Mouse (Mus musculus): ENCODE measurements around the gene Abcb6.

Gene Abcb6

DNA sequence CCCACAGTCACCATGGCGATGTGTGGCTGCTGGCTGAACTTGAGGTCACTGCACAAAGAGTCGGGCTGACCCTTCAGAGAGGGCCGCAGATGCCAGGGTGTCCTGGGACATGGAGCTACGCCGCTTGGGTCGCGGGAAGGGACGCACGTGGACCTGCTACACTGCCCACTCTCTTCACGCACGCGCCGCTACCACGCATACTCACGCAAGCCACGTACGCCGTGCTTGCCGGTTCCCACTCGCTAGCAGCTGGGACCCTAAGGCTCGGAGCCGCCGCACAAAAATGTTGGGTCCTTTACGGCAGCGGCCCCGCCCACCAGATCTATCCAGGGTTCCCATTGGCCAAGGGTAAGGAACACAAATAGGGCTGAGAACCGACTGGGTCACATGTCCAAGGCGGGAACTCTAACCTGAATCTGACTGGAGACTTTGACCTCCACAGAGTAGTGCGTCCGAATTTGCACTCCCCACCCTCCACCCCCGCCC is at the start of gene Abcb6:
Abcb6 (minus strand) TSS at position 288 of the 486 bp plus-strand sequence.
- peak; percentile 93 for DNase-seq

DNA sequence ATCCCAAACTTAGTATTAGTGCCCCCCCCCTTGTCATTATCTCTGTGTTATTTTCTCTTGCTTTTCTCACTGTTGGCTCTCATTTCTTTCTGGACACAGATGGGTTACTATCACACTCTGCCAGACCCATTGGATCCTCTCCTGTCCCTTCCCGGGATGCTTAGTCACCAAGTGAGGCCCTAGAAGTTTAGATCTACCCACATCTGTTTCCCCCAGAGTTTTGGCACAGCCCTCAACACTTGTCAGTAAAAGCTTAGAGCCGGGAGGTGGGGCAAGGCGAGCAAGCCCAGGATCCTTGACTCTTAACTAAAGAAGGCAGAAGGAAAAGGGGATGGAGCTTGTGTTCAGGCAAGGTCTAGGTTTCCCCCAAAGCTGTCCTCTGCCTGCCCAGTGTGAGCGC is 49.0 kb upstream of the Abcb6 start:
- no peak for DNase-seq

DNA sequence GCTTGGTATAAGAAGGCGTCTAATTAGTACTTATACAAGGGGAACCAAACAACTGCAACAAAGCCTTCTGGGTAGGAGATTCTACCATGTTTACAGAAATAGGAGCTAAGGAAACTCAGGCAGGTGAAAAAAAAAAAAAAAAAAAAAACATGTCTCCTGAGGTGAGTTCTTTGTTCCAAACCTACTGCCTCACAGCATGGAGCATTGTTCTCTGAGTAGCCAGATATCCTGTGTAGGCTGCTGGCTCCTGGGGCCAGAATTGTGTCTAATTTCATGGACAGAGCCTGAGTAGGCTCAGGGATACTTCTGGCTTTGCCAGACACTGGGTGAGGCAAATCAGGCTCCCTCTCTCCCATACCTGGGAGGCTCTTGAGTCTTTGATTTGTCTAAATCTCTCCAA is 47.5 kb upstream of the Abcb6 start:
- DNase-seq = no peak

DNA sequence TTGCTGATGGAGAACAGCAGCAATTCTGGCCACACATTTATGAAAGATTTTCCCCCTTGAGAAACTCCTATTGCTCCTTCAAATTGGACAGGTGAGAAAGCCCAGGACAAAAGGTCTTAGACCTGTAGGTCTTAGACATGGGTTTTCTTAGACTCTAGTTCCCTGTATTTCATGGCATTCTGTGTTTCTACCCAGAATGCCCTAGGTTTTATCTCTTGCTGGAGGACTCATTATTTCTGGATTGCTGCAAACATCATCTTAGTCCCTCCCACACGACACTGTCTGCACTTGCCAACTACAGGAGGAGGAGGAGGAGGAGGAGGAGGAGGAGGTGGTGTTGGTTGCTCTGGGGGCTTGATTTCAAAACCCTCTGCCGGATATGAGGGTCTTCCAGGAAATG is 45.9 kb upstream of the Abcb6 start:
- no peak for DNase-seq

DNA sequence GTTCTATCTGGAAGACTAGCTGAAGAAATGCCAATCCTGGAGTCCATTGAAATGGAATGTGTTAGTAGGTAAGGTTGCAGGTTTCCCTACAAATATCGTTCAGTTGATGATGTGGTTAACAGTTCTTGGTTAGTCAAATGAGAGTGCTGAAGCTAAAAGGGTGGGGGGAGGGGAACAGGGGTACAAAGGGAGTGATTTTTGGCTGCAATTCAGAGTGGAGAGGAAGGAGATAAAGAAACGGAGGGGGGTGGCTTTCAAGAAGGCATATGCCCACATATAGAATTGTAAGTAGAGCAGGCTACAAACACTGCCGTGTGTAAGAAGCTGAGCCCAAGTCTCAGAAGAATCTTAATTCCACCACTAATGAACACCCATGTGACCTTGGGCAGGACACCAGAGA is 45.3 kb upstream of the Abcb6 start:
- DNase-seq = no peak

DNA sequence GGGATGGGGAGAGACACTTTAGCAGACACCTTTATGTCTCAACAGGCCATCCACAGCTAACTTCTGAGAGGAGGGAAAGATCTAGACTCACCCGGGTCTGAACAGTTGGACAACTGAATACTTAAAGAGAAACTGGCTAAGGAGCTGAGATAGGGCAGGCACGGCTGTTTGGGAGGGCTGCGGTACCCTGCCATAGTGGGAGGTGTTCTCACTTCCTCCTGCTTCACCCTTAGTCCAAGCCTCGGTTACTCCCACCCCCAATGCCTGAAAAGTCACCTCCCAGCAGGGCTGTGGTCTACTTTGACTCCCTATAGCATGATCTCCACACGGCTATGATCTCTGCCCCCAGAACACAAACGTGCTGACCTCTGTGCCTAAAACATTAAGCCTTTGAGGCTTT is 43.3 kb upstream of the Abcb6 start:
- DNase-seq = no peak

DNA sequence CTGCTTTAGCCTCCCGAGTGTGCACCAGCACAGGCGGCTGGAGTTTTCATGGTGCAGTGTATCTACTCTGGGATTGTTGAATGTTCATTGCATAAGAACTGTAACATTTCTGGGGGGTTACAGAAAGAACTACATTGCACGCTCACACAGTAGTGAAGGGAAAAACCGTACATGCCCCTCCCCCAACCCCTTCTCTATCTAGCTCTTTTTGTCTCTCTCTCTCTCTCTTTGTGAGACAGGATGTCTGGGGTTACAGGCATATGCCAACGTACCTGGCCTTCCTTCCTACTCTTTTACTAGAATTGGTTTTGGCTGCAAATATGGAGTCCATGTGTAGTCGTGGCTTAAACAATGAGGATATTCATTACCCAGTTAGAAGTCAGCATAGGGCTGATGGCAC is 42.7 kb upstream of the Abcb6 start:
- no peak for DNase-seq

DNA sequence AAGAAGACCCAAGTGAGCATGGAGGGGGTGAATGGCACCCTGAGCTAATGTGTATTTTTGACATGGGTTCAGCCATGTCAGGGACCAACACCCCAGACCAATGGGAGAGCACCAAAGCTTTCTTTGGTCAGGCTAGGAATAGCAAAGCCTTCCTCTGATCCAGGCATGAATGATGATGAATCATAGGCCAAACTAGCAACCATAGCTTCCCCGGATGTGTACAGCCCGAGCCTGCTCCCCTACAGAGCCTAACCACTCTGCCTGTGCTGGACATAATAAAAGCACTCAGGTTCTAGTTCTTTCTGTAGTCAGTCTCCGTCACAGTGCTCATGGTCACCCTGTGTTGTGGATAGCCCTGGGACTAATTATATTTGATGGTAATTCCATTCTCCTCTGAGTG is 41.3 kb upstream of the Abcb6 start:
- no peak for DNase-seq

DNA sequence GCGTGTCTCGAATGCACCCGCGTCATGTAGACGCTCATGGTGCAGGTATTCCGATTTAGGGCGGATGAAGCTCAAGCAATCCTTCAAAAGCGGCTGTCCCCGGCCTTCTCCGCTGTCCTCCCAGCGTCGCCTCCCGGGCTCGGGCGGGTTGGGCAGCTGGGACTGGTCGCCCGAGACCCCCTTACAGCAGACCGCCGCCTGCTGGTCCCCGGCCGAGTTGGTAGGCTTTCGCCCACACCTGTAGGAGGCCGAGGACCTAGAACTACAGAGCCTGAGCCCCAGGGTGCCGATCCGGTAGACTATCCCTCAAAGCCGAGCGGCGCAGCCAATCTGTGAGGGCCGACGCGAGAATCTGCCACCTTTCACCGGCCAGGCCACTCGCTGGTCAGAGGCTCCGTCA is 39.3 kb upstream of the Abcb6 start, which contains the start of gene Tuba4a:
Tuba4a (minus strand) TSS at position 335 of the 400 bp plus-strand sequence.
- no peak for DNase-seq

DNA sequence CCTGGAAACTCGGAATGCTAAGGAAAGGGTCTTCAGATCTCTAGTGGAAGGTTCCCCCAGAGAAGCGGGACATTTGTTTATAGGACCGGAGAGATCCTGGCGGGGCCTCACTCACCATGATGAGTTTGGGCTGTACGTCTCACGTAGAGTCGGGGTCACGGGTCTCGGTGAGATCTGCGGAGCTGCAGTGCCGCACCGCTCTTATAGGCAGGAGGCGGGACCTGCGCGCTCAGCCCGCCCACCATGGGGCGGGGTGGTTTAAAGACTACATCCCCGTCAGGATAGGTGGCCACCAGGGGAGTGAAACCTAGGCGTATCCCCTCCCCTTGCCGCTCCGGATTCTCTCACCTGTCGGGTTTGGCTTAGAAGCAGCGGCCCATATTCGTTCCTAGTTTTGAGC is 38.9 kb upstream of the Abcb6 start:
- peak; percentile 91 for DNase-seq

DNA sequence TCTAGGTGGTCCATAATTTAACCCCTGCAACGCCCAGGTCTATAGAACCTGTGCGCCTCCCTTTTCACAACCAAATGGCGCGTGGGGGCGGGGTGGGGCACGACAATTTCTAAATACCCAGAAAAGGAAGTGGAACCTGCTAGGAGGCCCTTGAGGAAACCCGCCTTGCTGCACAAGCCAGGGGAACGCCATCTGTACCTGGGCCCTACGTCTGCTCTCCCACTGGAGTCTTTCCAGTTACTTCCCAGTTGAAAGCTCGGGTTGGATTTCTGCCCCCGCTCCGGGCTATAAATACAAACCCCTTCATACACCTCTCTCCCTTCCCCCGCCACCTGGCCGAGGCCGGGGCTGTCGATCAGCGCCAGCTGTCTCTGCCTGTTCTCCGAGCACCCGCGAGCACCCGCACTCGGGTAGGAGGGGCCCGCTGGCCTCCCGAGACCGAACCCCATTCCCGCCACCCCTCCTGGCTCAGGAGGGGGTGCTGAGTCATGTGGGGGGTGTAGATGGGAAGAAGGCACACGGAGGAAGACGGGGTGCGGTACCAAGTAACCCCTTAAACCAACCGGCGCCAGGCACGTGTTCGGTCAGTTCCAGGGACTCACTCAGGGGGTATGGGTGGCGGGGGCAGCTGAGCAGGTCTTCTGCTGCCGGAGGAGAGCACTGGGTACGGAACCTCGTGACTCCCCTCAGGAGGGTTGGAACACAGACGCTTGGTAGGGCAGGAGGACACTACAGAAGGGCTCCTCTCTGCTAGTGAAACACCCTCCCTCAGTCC is 38.2 kb upstream of the Abcb6 start:
- DNase-seq = peak; percentile 50

DNA sequence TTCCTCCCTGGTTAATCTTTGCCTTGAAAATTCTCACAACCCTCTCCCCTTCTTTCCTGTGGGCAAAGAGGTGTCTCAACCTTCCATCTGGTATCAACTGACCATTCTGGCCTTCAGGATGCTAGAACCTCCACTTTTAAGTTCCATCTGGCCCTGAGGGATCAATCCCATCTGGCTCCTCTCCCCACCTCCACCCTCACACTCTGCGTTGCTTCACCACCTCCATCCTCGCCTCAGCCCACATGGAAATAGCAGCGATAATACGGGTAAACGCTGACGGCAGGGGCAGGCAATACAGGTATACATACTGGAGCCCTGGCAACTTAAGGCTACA is 37.7 kb upstream of the Abcb6 start:
- no peak for DNase-seq

DNA sequence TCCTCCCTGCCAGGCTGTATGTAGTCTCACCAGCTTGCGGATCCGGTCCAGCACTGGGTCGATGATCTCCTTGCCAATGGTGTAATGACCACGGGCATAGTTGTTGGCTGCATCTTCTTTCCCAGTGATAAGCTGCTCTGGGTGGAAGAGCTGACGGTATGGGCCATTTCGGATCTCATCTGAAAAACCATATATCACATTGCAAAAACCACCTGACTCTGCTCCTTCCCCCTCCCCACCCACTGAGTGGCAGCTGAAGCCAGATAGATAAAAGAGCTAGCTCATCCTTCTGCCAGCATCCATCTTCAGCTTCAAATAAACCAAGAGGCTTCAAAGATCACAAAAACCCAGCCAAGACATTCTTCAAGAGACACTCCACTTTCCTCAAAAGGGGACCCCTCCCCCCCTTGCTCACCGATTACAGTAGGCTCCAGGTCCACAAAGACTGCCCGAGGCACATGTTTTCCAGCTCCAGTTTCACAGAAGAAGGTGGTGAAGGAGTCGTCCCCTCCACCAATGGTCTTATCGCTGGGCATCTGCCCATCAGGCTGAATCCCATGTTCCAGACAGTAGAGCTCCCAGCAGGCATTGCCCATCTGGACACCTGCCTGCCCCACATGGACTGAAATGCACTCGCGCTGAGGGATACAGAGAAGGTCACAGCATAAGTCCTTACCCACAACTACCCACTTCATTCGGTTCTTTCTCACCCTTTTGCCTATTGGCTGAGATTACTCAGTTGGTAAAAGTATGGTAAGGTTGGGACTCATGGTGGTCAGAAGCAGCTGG is 36.8 kb upstream of the Abcb6 start:
- DNase-seq = no peak

DNA sequence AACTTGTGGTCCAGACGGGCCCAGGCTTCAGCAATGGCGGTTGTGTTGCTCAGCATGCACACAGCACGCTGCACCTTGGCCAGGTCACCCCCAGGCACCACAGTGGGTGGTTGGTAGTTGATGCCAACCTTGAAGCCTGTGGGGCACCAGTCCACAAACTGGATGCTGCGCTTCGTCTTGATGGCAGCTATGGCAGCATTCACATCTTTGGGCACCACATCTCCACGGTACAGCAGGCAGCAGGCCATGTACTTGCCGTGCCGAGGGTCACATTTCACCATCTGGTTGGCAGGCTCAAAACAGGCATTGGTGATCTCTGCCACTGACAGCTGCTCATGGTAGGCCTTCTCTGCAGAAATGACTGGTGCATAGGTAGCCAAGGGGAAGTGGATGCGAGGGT is 35.6 kb upstream of the Abcb6 start:
- DNase-seq = no peak

DNA sequence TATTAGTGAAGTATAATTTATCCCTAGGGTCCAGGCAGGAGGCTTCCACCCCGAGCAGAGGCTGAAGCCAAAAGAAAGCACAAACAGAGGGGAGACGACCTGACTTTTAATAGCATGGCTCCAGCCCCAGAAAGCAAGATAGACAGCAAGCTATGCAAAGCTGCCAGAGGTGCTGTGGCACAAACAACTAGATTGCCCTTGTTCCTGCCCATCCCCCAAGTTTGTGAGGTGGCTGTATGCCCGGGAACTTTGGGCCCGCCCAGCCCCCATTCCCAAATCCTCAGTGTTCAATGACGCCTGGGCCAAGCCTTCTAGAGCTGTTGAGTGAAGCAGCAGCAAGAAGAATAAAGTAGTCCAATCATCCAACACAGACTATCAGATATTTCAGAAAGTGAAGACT is 34.7 kb upstream of the Abcb6 start:
- peak; percentile 31 for DNase-seq

DNA sequence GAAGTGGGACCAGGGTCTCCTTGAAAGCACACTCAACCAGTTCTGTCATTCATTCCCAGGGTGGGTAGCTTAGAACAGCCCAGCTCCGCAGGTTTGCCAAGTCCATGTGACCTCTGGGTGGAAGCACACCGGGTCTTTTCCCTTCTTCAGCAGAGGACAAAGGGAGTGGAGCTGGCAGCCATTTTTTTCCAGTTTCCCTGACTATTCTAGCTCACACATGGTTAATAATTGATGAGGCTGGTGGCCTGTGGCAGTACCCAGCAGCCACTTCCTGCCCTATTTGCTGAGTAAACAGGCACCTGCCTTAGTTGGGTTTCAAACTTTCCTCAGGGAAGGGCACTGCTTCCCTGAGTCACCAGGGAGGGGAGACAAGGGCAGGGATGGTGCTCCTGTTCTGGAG is 34.2 kb upstream of the Abcb6 start:
- DNase-seq = no peak

DNA sequence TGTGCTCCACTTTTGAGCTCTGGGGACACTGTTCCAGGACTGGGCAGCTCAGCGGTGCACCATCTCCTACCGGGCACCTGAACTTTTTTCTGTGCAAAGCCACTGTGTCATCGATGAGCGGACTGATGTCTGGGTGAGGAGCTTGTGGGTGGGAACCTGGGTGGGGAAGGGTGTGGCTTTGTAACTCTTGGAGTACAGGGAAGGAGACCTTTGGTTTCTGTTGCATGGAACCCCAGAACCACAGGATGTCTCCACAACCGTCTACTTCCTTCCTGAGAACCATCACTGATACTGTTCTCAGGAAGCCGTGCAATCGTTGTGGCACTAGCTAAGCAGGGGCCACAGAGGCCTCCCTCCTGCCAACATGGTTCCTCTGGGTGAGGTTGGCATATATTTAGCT is 32.9 kb upstream of the Abcb6 start:
- no peak for DNase-seq

DNA sequence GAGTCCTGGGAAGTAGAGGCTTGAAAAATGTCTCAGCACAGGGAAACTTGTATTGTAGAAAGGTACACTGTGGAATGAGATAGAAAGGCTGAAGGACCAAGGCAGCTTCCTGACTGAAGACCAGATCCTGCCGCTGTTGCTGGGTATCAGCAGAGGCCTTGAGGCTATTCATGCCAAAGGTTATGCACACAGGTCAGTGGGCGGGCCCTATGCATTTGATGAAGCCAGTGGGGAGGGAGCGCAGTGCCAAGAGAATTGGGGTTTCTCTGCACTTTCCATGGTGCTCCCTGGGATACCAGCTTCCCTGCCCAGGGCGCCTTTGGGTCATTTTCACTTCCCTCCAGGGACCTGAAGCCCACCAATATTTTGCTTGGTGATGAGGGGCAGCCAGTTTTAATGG is 32.4 kb upstream of the Abcb6 start:
- no peak for DNase-seq

DNA sequence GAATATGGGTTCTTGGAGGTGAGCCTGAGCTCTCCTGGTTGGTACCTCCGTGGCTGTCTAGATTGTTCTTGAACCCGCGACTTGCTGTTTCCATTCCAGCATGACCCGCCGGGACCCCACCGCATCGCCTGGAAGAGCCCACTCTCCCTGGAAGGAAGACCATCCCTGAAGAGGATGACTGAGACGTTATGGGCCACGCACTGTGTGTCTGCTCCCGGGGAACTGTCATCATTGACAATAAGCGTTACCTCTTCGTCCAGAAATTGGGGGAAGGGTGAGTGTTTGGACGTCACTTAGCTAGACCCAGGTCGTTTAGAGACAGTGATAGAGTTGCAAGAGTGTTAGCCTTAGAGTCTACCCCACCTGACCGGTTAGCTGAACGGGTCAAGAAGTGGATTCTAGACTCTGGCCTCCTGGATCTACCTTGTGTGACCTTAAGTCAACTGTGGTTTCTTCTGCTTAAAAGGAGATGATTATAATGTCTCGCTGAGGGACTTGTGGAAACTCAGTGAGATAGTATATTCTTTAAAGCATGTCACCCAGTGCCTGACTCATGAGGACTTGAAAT is 31.0 kb upstream of the Abcb6 start:
- DNase-seq = no peak

DNA sequence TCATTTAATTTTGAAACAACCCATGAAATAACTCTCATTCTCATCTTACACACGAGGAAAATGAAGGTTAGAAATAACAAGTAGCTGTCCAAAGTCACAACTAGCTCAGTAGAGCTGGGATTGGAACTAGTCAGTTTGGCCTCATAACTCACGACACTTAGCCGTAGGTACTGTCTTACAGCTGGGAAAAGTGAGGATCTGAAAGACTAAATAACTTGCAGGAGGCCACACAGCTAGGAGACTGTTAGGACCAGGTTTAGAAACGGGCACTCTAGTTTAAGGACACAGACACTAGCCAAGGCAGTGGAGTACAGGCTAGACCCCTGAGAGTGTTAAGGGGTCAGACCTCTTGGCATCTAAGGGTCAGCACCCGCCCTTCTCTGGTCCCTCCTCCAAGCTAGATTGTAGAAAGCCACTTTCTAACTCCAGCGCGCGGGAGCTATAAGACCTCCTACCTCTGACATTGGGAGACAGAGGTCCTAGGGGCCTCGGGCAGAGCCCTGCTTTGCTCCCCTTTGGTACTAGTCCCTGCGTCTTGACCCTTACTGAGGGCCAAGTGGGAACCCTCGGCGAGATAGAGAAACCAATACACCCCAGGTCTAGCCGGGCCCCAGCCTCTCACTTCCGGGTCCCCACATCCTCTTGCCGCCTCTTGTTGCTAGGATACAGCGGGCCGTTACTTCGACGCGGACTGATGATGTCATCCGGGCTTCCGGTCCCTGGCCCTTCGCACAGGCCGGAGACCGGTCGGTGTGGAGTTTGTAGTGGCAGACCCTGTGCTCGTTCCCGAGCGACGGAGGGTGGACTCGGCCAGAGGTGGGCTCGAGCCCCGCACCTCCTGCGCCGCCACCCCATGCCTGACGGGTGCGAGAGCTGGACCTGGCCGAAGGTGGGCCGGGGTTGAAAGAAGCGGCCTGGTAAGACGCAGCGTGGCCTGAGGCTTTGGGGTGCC is 30.2 kb upstream of the Abcb6 start, which contains the start of the genes Glb1l and Stk16:
Glb1l (minus strand) TSS at position 678 of the 952 bp plus-strand sequence.
Stk16 (plus strand) TSS at position 703 of the 952 bp plus-strand sequence.
- DNase-seq = peak; percentile 98

DNA sequence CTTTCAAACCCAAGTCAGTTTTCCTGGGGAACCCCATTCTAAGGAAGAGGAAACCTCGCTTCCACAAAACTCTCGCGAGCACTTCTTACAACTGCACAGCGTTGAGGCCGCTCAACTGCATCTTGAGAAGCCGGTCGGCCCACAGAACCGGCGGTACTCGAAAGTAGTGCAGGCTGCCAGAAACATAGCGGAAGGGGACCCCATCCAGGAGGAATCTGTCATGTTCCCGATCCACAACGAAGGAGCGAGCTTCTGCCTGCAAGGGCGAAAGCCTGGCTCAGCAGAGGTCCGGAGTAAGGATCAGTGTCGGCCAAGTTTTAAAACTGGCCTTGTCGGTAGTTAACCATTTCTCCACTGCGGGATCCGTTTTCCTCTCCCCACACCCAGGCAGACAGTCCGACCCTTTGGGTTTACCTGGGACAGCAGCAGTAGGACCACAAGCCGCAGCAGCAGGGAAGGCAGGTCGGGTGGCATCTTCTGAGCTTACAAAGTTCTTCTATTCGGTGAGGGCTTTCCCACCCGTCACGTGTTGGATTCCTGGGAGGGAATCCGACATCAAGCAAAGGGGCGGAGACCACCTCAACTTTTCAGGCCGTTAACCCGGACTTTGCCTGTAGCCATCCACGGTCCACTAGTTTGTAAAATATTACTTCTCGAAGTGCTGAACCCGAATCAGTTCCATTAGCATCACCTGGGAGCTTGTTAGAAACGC is 28.9 kb upstream of the Abcb6 start:
- peak; percentile 73 for DNase-seq

DNA sequence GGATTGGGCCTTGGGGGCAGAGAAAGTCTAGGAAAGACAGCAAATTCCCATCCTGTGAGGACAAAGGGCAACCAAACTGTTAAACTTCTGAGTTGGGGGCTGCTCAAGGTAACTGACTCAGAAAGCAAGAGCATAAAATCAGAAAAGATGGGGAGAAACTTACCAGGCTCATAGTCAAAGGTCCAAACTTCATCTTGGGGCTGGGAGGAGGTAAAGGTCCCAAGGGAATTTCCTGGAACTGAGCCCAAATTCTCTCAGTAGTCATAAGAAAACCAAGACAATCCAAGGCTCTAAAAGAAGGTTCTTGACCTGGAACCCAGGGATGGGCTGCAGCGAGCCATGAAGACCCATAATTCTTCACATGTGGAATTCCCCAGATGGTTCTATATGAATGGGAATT is 21.0 kb upstream of the Abcb6 start:
- no peak for DNase-seq
